Comparison of ENCODE assay signal across 9 mouse cellular contexts in genomic region chrX:6779006-6779405, GRCm38 (mm10). TPM values are rescaled to one million over a fixed set of nuclear protein-coding genes. Genes with fewer than 3 reads are reported as not detected.
A peak's percentile ranks its signal among the peaks of the same experiment; 100 is the strongest.
DNase-seq lines count a peak whose midpoint lies in the region; ATAC-seq and TF ChIP-seq lines count a peak whose summit lies in the region.
"Not testable (repeated sequence)": the region's sequence is repeated elsewhere in the genome, so short reads cannot be mapped to it uniquely, and the experiment has no call there.
"Had no signal": no experiment of that assay in that cellular context is flagged by ENCODE, and none has a peak within 500 bp of the region (broad histone marks: within the 10 kb centered on the region; RNA-seq: fewer than 3 reads in every experiment).

Gene Dgkk (plus strand): TSS chrX:6779306.

- H3K27me3 ChIP-seq in embryonic facial prominence, embryonic 15.5 days; kidney, postnatal 0 days (ENCODE audit: insufficient read depth, low read length): not testable (repeated sequence)
- peaks cover 17% of the 10 kb centered on the region; the same call in 1 of the 2 replicates for H3K27me3 ChIP-seq in heart, embryonic 10.5 days (ENCODE audit: insufficient read depth, poor library complexity, severe bottlenecking)
- H3K27me3 ChIP-seq in hindbrain, embryonic 14.5 days (ENCODE audit: control insufficient read depth, insufficient read depth, low read length), result peaks cover 15% of the 10 kb centered on the region
- peaks cover 21% of the 10 kb centered on the region for H3K27me3 ChIP-seq in liver, embryonic 13.5 days
- H3K27me3 ChIP-seq in midbrain, embryonic 11.5 days (ENCODE audit: control insufficient read depth, insufficient read depth, low read length), result peaks cover 14% of the 10 kb centered on the region

- not testable (repeated sequence) for ATAC-seq in embryonic facial prominence, embryonic 15.5 days (ENCODE audit: insufficient number of reproducible peaks, low FRiP score, low TSS enrichment, low read depth); hindbrain, embryonic 14.5 days (ENCODE audit: low FRiP score); kidney, postnatal 0 days (replicated peaks; ENCODE audit: low FRiP score, low read depth); liver, embryonic 13.5 days (ENCODE audit: low read depth); midbrain, embryonic 11.5 days (ENCODE audit: low FRiP score)

- H3K36me3 ChIP-seq in ES-E14 (ENCODE audit: control insufficient read depth, insufficient read depth, low read length, poor library complexity, severe bottlenecking); embryonic facial prominence, embryonic 15.5 days; heart, embryonic 10.5 days; hindbrain, embryonic 14.5 days (replicated peaks; ENCODE audit: control insufficient read depth, insufficient read depth); kidney, postnatal 0 days (ENCODE audit: insufficient read depth, low read length); liver, embryonic 13.5 days; midbrain, embryonic 11.5 days (ENCODE audit: control insufficient read depth, insufficient read depth, low read length): not testable (repeated sequence)

- H3K4me3 ChIP-seq in ES-E14 (ENCODE audit: insufficient read depth in 1 of 2, low read depth in 1 of 2, low read length in 2 of 2, poor library complexity in 1 of 2, severe bottlenecking in 1 of 2), result peak within 1 kb of the TSS; percentile 51 to 52; a peak in 3 of 4 replicates
- H3K4me3 ChIP-seq in embryonic facial prominence, embryonic 15.5 days (replicated peaks), result peak within 1 kb of the TSS; percentile 36
- peak within 1 kb of the TSS; percentile 55 for H3K4me3 ChIP-seq in heart, embryonic 10.5 days
- H3K4me3 ChIP-seq in hindbrain, embryonic 14.5 days (replicated peaks; ENCODE audit: low read length), result peak within 1 kb of the TSS; percentile 38
- H3K4me3 ChIP-seq in kidney, postnatal 0 days (replicated peaks; ENCODE audit: low read depth, low read length), result peak within 1 kb of the TSS; percentile 21
- H3K4me3 ChIP-seq in liver, embryonic 13.5 days (replicated peaks), result not testable (repeated sequence)
- peak within 1 kb of the TSS; percentile 26 for H3K4me3 ChIP-seq in midbrain, embryonic 11.5 days (ENCODE audit: low read depth, low read length)
- H3K4me3 ChIP-seq in olfactory bulb, adult 2 months (ENCODE audit: insufficient read depth, low read depth, low read length), result peak within 1 kb of the TSS; percentile 33

- H3K4me1 ChIP-seq in ES-E14 (ENCODE audit: control insufficient read depth in 2 of 2, insufficient read depth in 2 of 2, low read length in 2 of 2, poor library complexity in 1 of 2); embryonic facial prominence, embryonic 15.5 days; heart, embryonic 10.5 days; hindbrain, embryonic 14.5 days (replicated peaks; ENCODE audit: control insufficient read depth, insufficient read depth, low read length); kidney, postnatal 0 days (replicated peaks; ENCODE audit: insufficient read depth, low read length); liver, embryonic 13.5 days (replicated peaks); midbrain, embryonic 11.5 days (ENCODE audit: control insufficient read depth, insufficient read depth, low read length); olfactory bulb, adult 2 months (ENCODE audit: control insufficient read depth, insufficient read depth, low read length): not testable (repeated sequence)

- TF ChIP-seq POLR2A in olfactory bulb, adult 2 months (IDR thresholded peaks at IDR 0.05; ENCODE audit: insufficient read depth, low read depth, low read length), result not testable (repeated sequence)

- H3K4me2 ChIP-seq in embryonic facial prominence, embryonic 15.5 days (replicated peaks), result peak within 1 kb of the TSS; percentile 56
- peak within 1 kb of the TSS; percentile 65 for H3K4me2 ChIP-seq in hindbrain, embryonic 14.5 days (replicated peaks)
- peak within 1 kb of the TSS; percentile 54 for H3K4me2 ChIP-seq in kidney, postnatal 0 days (ENCODE audit: low read length)
- peak within 1 kb of the TSS; percentile 28; the same call in 1 of the 2 replicates for H3K4me2 ChIP-seq in liver, embryonic 13.5 days
- H3K4me2 ChIP-seq in midbrain, embryonic 11.5 days, result peak within 1 kb of the TSS; percentile 48

- not testable (repeated sequence) for TF ChIP-seq CTCF in kidney, postnatal 0 days (IDR thresholded peaks at IDR 0.05; ENCODE audit: low read depth); olfactory bulb, adult 2 months (IDR thresholded peaks at IDR 0.05; ENCODE audit: insufficient read depth, low read depth, low read length)

- H3K27ac ChIP-seq in ES-E14 (ENCODE audit: insufficient read depth, low read depth, low read length, poor library complexity, severe bottlenecking); embryonic facial prominence, embryonic 15.5 days (replicated peaks); heart, embryonic 10.5 days; hindbrain, embryonic 14.5 days; kidney, postnatal 0 days; liver, embryonic 13.5 days; midbrain, embryonic 11.5 days (ENCODE audit: low read depth, low read length); olfactory bulb, adult 2 months (ENCODE audit: insufficient read depth, low read depth, low read length): not testable (repeated sequence)

- in situ Hi-C loops in ES-E14 (cut with MboI; ENCODE audit: low sequenced_read_pairs in 2 of 2, unreplicated experiment in 2 of 2), result not testable (repeated sequence)

- 29% methylated on average over 9 of the region's 30 CpGs for WGBS in embryonic facial prominence, embryonic 15.5 days
- WGBS in heart, embryonic 10.5 days, result 27% methylated on average over 22 of the region's 30 CpGs
- WGBS in hindbrain, embryonic 14.5 days, result 25% methylated on average over 19 of the region's 30 CpGs
- 36% methylated on average over 20 of the region's 30 CpGs for WGBS in kidney, postnatal 0 days
- 28% methylated on average over 20 of the region's 30 CpGs for WGBS in liver, embryonic 13.5 days (ENCODE audit: insufficient replicate concordance)
- 38% methylated on average over 16 of the region's 30 CpGs for WGBS in midbrain, embryonic 11.5 days
- WGBS in olfactory bulb, adult 2 months, result 22% methylated on average over 18 of the region's 30 CpGs

- H3K9me3 ChIP-seq in ES-E14 (ENCODE audit: control insufficient read depth, insufficient read depth, low read depth, low read length); embryonic facial prominence, embryonic 15.5 days (replicated peaks); heart, embryonic 10.5 days; hindbrain, embryonic 14.5 days (ENCODE audit: control insufficient read depth, low read length); kidney, postnatal 0 days (replicated peaks; ENCODE audit: low read length); liver, embryonic 13.5 days (replicated peaks); midbrain, embryonic 11.5 days (ENCODE audit: control insufficient read depth, low read length): not testable (repeated sequence)

- not testable (repeated sequence) for DNase-seq in ES-E14 (ENCODE audit: low read depth, low spot score); heart, embryonic 10.5 days (ENCODE audit: low spot score); hindbrain, embryonic 14.5 days (ENCODE audit: low spot score); kidney, postnatal 0 days (ENCODE audit: low spot score); liver, embryonic 13.5 days; midbrain, embryonic 11.5 days (ENCODE audit: low spot score, missing footprints)

- not testable (repeated sequence) for H3K9ac ChIP-seq in ES-E14 (ENCODE audit: insufficient read depth, low read depth, low read length, poor library complexity, severe bottlenecking); embryonic facial prominence, embryonic 15.5 days; hindbrain, embryonic 14.5 days; kidney, postnatal 0 days (ENCODE audit: low read depth, low read length); liver, embryonic 13.5 days; midbrain, embryonic 11.5 days (ENCODE audit: low read length)

RNA-seq across cellular contexts. Expression of gene Dgkk, which starts in this region (rescaled TPM):
- 0.37 and 0.54 TPM in 2 replicates for total RNA-seq in ES-E14 (2012; rRNA removed)
- 0.24 and 0.34 TPM in 2 replicates for polyA plus RNA-seq in embryonic facial prominence, embryonic 15.5 days (2015; fragmentation: Nextera tagmentation; extraction: Ambion mirVana)
- 3.6 and 4.2 TPM in 2 replicates for polyA plus RNA-seq in heart, embryonic 10.5 days (2016; fragmentation: Nextera tagmentation; extraction: Ambion mirVana)
- polyA plus RNA-seq in hindbrain, embryonic 14.5 days (2014; fragmentation: Nextera tagmentation; extraction: Ambion mirVana), result 3.9 and 5.7 TPM in 2 replicates
- 0.03 TPM in 2 replicates for polyA plus RNA-seq in kidney, postnatal 0 days (2015; fragmentation: Nextera tagmentation; extraction: Ambion mirVana)
- polyA plus RNA-seq in liver, embryonic 13.5 days (2015; fragmentation: Nextera tagmentation; extraction: Ambion mirVana), result 0.17 and 0.25 TPM in 2 replicates
- polyA plus RNA-seq in midbrain, embryonic 11.5 days (2014; fragmentation: Nextera tagmentation; extraction: Ambion mirVana), result 0.33 and 0.49 TPM in 2 replicates
- polyA plus RNA-seq in olfactory bulb, adult 2 months (2012; ENCODE audit: insufficient read depth, insufficient read length, low replicate concordance, missing spikeins), result not detected in 2 replicates
- total RNA-seq: MEL had no signal
